Mouse (Mus musculus): ENCODE data around the gene Tmem234.

DNA sequence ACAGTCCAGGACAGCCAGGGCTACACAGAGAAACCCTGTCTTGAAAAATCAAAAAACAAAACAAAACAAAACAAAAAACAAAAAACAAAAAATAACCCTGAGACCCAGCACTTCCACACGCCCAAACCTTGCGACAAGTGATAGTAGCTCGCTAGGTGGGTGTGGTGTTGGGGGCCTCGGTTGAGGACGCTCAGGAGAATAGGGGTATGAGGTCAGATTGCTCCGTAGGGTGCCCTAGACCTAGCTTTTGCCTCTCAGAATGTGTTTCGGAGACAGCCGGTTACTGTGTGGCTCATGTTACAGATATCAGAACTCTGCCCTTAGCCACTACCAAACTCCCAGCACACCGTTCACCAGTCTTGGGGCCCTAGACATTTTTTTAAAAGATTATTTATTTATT is 14.7 kb upstream of the Tmem234 start:
- TF ChIP-seq TAL1 (IDR thresholded peaks at IDR 0.05; ENCODE audit: low read length) (no peak), GATA1 (IDR thresholded peaks at IDR 0.05; ENCODE audit: low read length) (no peak)
